Mouse (Mus musculus) forebrain, embryonic 16.5 days (tissue): ENCODE measurements around the gene Ros1. TPM values are rescaled to one million over a fixed set of nuclear protein-coding genes. Genes with fewer than 3 reads are reported as not detected.
A peak's percentile ranks its signal among the peaks of the same experiment; 100 is the strongest.

Experiments used
- ATAC-seq: fragments of 200-750 bp; cut with Nextera tagmentation; 2 replicates; pipeline ENCODE4 v1.8.0; 2017; ENCODE audit warnings: mild to moderate bottlenecking, moderate library complexity
- H3K27ac ChIP-seq: fragments of 300-500 bp; sonication (generic); 2 replicates; pipeline ENCODE4 v1.5.1; 2014; ENCODE audit warnings: low read length, control low read depth
- H3K27me3 ChIP-seq: fragments of 300-500 bp; sonication (generic); replicated peaks from 2 replicates; pipeline ENCODE4 v1.6.1; 2014; ENCODE audit warnings: low read length; ENCODE audit not compliant: control insufficient read depth, insufficient read depth
- H3K36me3 ChIP-seq: fragments of 300-500 bp; sonication (generic); 2 replicates; pipeline ENCODE4 v1.6.1; 2014; ENCODE audit not compliant: control insufficient read depth, insufficient read depth
- H3K4me1 ChIP-seq: fragments of 300-500 bp; sonication (generic); replicated peaks from 2 replicates; pipeline ENCODE4 v1.6.1; 2014; ENCODE audit warnings: low read length; ENCODE audit not compliant: control insufficient read depth, insufficient read depth
- H3K4me2 ChIP-seq: fragments of 300-500 bp; sonication (generic); 2 replicates; pipeline ENCODE4 v1.6.1; 2014; ENCODE audit warnings: mild to moderate bottlenecking, low read length, control low read depth
- H3K4me3 ChIP-seq: fragments of 300-500 bp; sonication (generic); replicated peaks from 2 replicates; pipeline ENCODE4 v1.5.1; 2014; ENCODE audit warnings: mild to moderate bottlenecking, low read length, control low read depth
- H3K9ac ChIP-seq: fragments of 300-500 bp; sonication (generic); replicated peaks from 2 replicates; pipeline ENCODE4 v1.6.1; 2014; ENCODE audit warnings: low read depth, low read length, control low read depth
- H3K9me3 ChIP-seq: fragments of 300-500 bp; sonication (generic); 2 replicates; pipeline ENCODE4 v1.6.1; 2016; ENCODE audit warnings: low read length; ENCODE audit not compliant: control insufficient read depth
- WGBS: fragments of 180-500 bp; shearing (Covaris S2); extraction: QIAGEN DNeasy Blood & Tissue Kit; methylation state at CpG from one replicate; pipeline ENCODE4 v1.1.7; 2014; 5-methylcytosine and 5-hydroxymethylcytosine counted together
- polyA plus RNA-seq: library from polyadenylated mRNA; unstranded; fragments of >200 nt; fragmentation: Nextera tagmentation; extraction: Ambion mirVana; gene quantifications from 2 replicates; pipeline ENCODE4 v1.2.1, GENCODE M21; 2015

Gene Ros1
- polyA plus RNA-seq, 1 experiment from 2014 or later = not detected

- Histone ChIP-seq H3K9me3 (no peaks in the 10 kb centered on the region), H3K27ac (no peak overlapping the region), H3K27me3 (no peaks in the 10 kb centered on the region), H3K9ac (no peak overlapping the region), H3K36me3 (no peaks in the 10 kb centered on the region), H3K4me1 (no peaks in the 10 kb centered on the region), H3K4me3 (no peak overlapping the region), H3K4me2 (no peak overlapping the region)
- WGBS = 69% methylated on average over 4 of the region's 4 CpGs
- ATAC-seq = no peak
Observed at GRCm38 (mm10) chr10:52092181-52092580, 102.9 kb downstream of the Ros1 start.

- Histone ChIP-seq H3K27ac (no peak overlapping the region), H3K27me3 (no peaks in the 10 kb centered on the region), H3K4me1 (no peaks in the 10 kb centered on the region), H3K9me3 (no peaks in the 10 kb centered on the region), H3K4me3 (no peak overlapping the region), H3K36me3 (no peaks in the 10 kb centered on the region), H3K4me2 (no peak overlapping the region), H3K9ac (no peak overlapping the region)
- 90% methylated on average over 6 of the region's 6 CpGs for WGBS
- ATAC-seq = no peak
Observed at GRCm38 (mm10) chr10:52086681-52087080, 108.4 kb downstream of the Ros1 start.

DNA sequence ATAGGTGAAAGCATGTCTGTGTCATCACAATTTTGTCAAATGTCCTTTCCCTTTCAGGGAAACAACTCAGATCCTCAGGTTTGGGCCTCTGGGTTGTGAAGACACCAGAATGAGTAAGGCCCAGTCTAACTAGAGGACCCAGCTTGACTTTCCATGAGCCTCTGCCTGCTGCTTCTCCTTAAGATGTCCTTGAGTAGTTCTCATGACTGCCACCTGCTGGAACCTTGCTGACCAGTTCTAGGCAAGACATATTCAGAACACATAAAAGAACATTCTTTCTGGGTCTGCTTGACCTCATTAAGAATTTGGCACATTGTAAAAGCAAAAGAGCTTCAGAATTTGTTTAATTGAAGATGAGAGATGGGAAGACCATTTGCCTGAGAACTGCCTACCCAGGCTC lies 122.6 kb downstream of the Ros1 start:
- no peaks in the 10 kb centered on the region for H3K36me3 ChIP-seq
- no peak overlapping the region for H3K27ac ChIP-seq
- H3K4me2 ChIP-seq = no peak overlapping the region
- 0 out of 2 replicates have a peak, but pooled peaks have one; percentile 58 for ATAC-seq
- no peaks in the 10 kb centered on the region for H3K27me3 ChIP-seq
- no peak overlapping the region for H3K9ac ChIP-seq
- no peaks in the 10 kb centered on the region for H3K9me3 ChIP-seq
- no peak overlapping the region for H3K4me3 ChIP-seq
- H3K4me1 ChIP-seq = no peaks in the 10 kb centered on the region

DNA sequence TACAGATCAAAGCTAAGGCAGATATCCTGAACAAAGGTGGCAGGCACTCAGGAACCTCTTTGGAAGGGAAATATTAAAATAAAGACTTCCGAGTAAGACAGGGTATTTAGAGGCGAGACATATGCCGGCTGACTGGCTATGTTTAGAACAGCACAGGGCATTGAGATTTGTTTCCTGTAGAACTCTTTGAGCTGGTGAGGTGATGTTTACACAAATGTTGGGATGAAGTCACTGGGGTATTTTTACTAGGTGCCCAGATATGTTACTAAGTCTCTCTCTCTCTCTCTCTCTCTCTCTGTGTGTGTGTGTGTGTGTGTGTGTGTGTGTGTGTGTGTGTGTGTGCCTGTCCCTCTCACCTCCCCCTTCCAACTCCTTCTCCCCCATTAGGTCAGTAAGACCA lies 146.8 kb downstream of the Ros1 start:
- H3K9me3 ChIP-seq = no peaks in the 10 kb centered on the region
- WGBS = 60% methylated on average over 3 of the region's 3 CpGs
- no peak overlapping the region for H3K4me3 ChIP-seq
- ATAC-seq = no peak
- no peak overlapping the region for H3K4me2 ChIP-seq
- H3K9ac ChIP-seq = no peak overlapping the region
- H3K36me3 ChIP-seq = no peaks in the 10 kb centered on the region
- H3K27ac ChIP-seq = no peak overlapping the region
- no peaks in the 10 kb centered on the region for H3K27me3 ChIP-seq
- no peaks in the 10 kb centered on the region for H3K4me1 ChIP-seq

GRCm38 (mm10) chr10:52043086-52043485 lies 152.0 kb downstream of the Ros1 start:
- Histone ChIP-seq H3K4me2 (no peak overlapping the region), H3K27ac (no peak overlapping the region), H3K36me3 (no peaks in the 10 kb centered on the region), H3K9me3 (no peaks in the 10 kb centered on the region), H3K9ac (no peak overlapping the region), H3K27me3 (no peaks in the 10 kb centered on the region), H3K4me3 (no peak overlapping the region), H3K4me1 (no peaks in the 10 kb centered on the region)
- no peak for ATAC-seq
- 47% methylated on average over 5 of the region's 5 CpGs for WGBS

DNA sequence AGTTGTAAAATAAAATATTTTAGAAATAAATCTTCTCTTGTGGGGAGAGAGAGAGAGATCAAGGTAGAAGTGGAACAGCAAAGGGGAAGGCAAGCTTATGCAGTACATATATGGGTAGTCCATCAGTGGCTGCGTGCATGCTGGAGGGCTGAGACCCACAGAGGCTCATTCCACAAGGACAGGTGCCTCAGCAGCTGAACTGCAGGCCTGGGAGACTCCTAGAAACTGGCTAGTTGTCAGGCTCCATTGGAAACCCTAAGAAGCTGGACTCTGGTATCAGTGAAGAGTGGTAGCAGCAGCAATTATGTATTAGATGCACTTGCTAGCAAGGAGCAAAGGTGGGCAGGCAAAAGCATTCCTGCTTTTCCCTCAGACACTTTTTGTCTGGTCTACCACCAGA lies 155.7 kb downstream of the Ros1 start:
- Histone ChIP-seq H3K4me2 (no peak overlapping the region), H3K9ac (no peak overlapping the region), H3K9me3 (no peaks in the 10 kb centered on the region), H3K27ac (no peak overlapping the region), H3K36me3 (no peaks in the 10 kb centered on the region), H3K27me3 (no peaks in the 10 kb centered on the region), H3K4me3 (no peak overlapping the region), H3K4me1 (no peaks in the 10 kb centered on the region)
- no peak for ATAC-seq
- WGBS = 86% methylated on average over 1 of the region's 1 CpGs

DNA sequence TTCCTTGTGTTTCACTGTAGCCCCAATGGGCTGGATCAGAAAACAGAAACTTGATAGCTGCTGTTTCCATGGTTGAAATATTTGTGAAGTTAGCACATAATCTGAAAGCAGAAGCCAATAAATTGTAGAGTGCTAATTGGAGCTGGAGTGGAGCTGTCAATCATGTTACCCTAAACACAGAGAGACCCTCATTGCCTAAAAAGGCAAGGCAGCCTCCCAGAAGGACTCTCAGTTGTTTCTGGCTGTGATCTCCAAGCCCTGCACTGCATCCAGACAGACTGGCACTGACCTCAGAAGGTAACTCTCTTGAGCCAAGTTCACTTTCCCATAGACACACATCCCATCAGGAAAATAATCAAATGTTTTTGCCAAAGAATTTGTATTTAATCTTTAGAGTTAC lies 161.3 kb downstream of the Ros1 start:
- no peaks in the 10 kb centered on the region for H3K36me3 ChIP-seq
- no peaks in the 10 kb centered on the region for H3K9me3 ChIP-seq
- no peak overlapping the region for H3K27ac ChIP-seq
- H3K9ac ChIP-seq = no peak overlapping the region
- peaks cover 22% of the 10 kb centered on the region for H3K27me3 ChIP-seq
- 0 out of 2 replicates have a peak, but pooled peaks cover 2% of the 10 kb centered on the region for H3K4me1 ChIP-seq
- H3K4me3 ChIP-seq = no peak overlapping the region
- H3K4me2 ChIP-seq = no peak overlapping the region
- peak; percentile 50 for ATAC-seq

DNA sequence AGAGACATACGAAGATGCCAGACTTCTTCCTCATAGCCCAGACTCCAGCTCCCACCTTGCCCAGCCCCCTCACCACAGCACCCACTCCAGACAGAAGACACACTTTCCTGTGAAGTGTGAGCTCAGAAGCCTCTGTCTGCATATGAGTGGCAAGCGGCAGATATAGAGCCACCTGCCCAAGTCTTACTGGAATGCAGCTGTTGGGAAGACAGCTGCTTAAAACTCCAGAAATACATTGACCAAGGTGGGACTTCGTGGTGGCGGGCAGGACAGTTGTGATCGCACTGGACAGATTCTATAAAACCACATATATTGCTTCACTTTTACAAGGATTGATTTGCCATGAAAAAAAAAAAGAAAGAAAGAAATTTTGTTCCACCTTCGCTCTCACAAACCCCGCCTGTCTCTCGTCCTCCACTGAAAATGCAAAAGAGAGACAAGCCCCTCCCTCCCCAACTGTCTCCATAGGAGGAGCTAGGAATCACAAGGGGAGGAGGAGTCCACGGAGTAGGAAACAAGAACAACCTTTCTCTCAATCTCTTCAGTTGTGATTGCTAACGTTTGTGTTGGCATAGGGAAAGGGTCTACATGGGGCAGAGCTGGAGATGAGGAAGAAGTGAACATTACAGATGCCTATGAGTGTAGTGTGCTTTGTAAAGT lies 165.5 kb downstream of the Ros1 start:
- ATAC-seq = no peak
- Histone ChIP-seq H3K9me3 (no peaks in the 10 kb centered on the region), H3K4me1 (peaks cover 12% of the 10 kb centered on the region), H3K27ac (no peak overlapping the region), H3K4me2 (no peak overlapping the region), H3K27me3 (peaks cover 53% of the 10 kb centered on the region), H3K4me3 (no peak overlapping the region), H3K9ac (no peak overlapping the region), H3K36me3 (no peaks in the 10 kb centered on the region)
- 2% methylated on average over 10 of the region's 10 CpGs for WGBS

GRCm38 (mm10) chr10:52028561-52029370 lies 166.3 kb downstream of the Ros1 start:
- H3K4me1 ChIP-seq = peaks cover 11% of the 10 kb centered on the region
- H3K4me2 ChIP-seq = no peak overlapping the region
- no peak for ATAC-seq
- H3K4me3 ChIP-seq = no peak overlapping the region
- no peaks in the 10 kb centered on the region for H3K36me3 ChIP-seq
- 3% methylated on average over 11 of the region's 11 CpGs for WGBS
- H3K9ac ChIP-seq = no peak overlapping the region
- no peaks in the 10 kb centered on the region for H3K9me3 ChIP-seq
- peaks cover 61% of the 10 kb centered on the region for H3K27me3 ChIP-seq
- no peak overlapping the region for H3K27ac ChIP-seq
